Mouse (Mus musculus) spleen, adult 2 months (tissue): Measurements from ENCODE around the gene Orm3.

Experiments
- CTCF ChIP-seq: fragments of 200-500 bp; IDR thresholded peaks from 2 replicates; pipeline ENCODE4 v1.5.1; 2011; ENCODE audit warnings: mild to moderate bottlenecking, inconsistent platforms; ENCODE audit not compliant: insufficient read depth, insufficient read length, insufficient replicate concordance; ENCODE audit errors: extremely low read depth
- POLR2A ChIP-seq: fragments of 200-500 bp; IDR thresholded peaks from 2 replicates; pipeline ENCODE4 v1.6.1; 2011; ENCODE audit warnings: low read depth, low read length, inconsistent platforms

- no peak for TF ChIP-seq CTCF
- TF ChIP-seq POLR2A, result no peak
These were observed 41.9 kb upstream of the Orm3 start for GRCm38 (mm10) chr4:63314063-63314462.
